Mouse (Mus musculus) liver, embryonic 11.5 days (tissue): ENCODE results near the gene Gm4559. TPM values are rescaled to one million over a fixed set of nuclear protein-coding genes. Genes with fewer than 3 reads are reported as not detected.
"Not testable (repeated sequence)": the region's sequence is repeated elsewhere in the genome, so short reads cannot be mapped to it uniquely, and the experiment has no call there.

ENCODE experiments used
- ATAC-seq: fragments of 200-750 bp; cut with Nextera tagmentation; replicated peaks from 2 replicates; pipeline ENCODE4 v1.8.0; 2017; ENCODE audit warnings: moderate number of reproducible peaks, mild to moderate bottlenecking, moderate TSS enrichment, moderate library complexity; ENCODE audit not compliant: low FRiP score
- DNase-seq: peaks from one replicate; pipeline ENCODE4 v3.0.0-alpha.2; 2017; ENCODE audit warnings: low spot score
- H3K27ac ChIP-seq: fragments of 300-500 bp; sonication (generic); 2 replicates; pipeline ENCODE4 v1.5.1; 2014; ENCODE audit warnings: mild to moderate bottlenecking, low read depth, low read length, control low read depth
- H3K27me3 ChIP-seq: fragments of 300-500 bp; sonication (generic); replicated peaks from 2 replicates; pipeline ENCODE4 v1.6.1; 2014; ENCODE audit warnings: low read length, mixed read lengths; ENCODE audit not compliant: control insufficient read depth, insufficient read depth
- H3K36me3 ChIP-seq: fragments of 300-500 bp; sonication (generic); 2 replicates; pipeline ENCODE4 v1.6.1; 2014; ENCODE audit warnings: mild to moderate bottlenecking, low read length, moderate library complexity, mixed read lengths; ENCODE audit not compliant: control insufficient read depth, insufficient read depth
- H3K4me1 ChIP-seq: fragments of 300-500 bp; sonication (generic); replicated peaks from 2 replicates; pipeline ENCODE4 v1.6.1; 2014; ENCODE audit warnings: low read length, mixed read lengths; ENCODE audit not compliant: control insufficient read depth, insufficient read depth
- H3K4me2 ChIP-seq: fragments of 300-500 bp; sonication (generic); 2 replicates; pipeline ENCODE4 v1.6.1; 2014; ENCODE audit warnings: mild to moderate bottlenecking, control low read depth, moderate library complexity
- H3K4me3 ChIP-seq: fragments of 300-500 bp; sonication (generic); 2 replicates; pipeline ENCODE4 v1.5.1; 2014; ENCODE audit warnings: low read depth, low read length, control low read depth
- H3K9ac ChIP-seq: fragments of 300-500 bp; sonication (generic); 2 replicates; pipeline ENCODE4 v1.6.1; 2014; ENCODE audit warnings: low read depth, low read length, control low read depth
- H3K9me3 ChIP-seq: fragments of 300-500 bp; sonication (generic); 2 replicates; pipeline ENCODE4 v1.6.1; 2016; ENCODE audit warnings: low read length, inconsistent platforms, mixed read lengths; ENCODE audit not compliant: control insufficient read depth
- WGBS: fragments of 180-500 bp; shearing (Covaris S2); extraction: QIAGEN DNeasy Blood & Tissue Kit; methylation state at CpG from one replicate; pipeline ENCODE4 v1.1.7; 2014; 5-methylcytosine and 5-hydroxymethylcytosine counted together
- polyA plus RNA-seq: library from polyadenylated mRNA; unstranded; fragments of >200 nt; fragmentation: Nextera tagmentation; extraction: Ambion mirVana; gene quantifications from 2 replicates; pipeline ENCODE4 v1.2.1, GENCODE M21; 2014

Gene Gm4559
- polyA plus RNA-seq, 1 experiment from 2014 or later: not detected

DNA sequence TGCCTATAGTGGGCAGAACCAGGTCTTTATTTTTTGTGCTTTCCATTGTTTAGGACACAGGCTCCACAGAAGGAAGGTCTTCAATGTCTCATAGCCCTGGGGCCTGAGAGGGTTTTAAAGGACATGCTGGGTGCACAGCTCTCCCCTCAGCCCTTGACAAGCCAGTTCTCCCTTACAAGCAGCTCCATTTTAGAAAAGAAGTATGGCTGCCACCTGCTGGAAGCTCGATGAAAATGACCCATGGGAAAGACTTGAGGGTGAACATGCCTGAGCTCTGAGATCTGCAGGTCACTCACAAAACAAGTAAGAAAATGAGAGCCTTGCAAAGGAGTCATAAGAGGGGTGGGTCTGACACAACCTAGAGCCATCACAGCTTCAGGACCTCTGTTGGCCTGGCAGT lies 24.3 kb downstream of the Gm4559 start:
- Histone ChIP-seq H3K4me3 (no peak overlapping the region), H3K4me1 (no peaks in the 10 kb centered on the region), H3K27ac (no peak overlapping the region), H3K9ac (no peak overlapping the region), H3K4me2 (no peak overlapping the region), H3K27me3 (no peaks in the 10 kb centered on the region; the same call in 1 of the 2 replicates), H3K36me3 (no peaks in the 10 kb centered on the region), H3K9me3 (no peaks in the 10 kb centered on the region)
- WGBS: 0% methylated on average over 1 of the region's 1 CpGs
- ATAC-seq (no peak), DNase-seq (no peak)

DNA sequence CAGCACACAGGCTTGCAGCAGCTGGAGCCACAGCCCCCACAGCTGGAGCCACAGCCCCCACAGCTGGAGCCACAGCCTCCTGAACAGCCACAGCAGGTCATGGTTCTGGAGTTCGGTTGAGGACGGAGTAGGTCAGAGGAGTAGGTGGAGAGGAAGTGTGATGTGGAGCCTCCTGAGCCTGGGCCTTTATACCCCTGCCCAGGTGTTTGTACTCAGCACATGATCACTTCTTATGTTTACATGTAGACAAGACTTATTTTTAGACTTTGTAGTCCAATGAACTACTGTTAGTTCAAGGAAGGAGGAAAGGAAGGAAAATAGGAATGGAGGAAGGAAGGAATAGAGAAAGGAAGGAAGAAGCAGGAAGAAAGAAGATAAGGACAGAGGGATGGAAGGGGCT lies 33.2 kb downstream of the Gm4559 start, which contains the start of gene Gm40460:
TSS of gene Gm40460 (minus strand) at position 101 of the 400 bp plus-strand sequence.
- Histone ChIP-seq H3K4me3 (no peak within 1 kb of the TSS), H3K9me3 (0 out of 2 replicates have a peak, but pooled peaks cover 3% of the 10 kb centered on the region), H3K4me2 (no peak within 1 kb of the TSS), H3K27ac (no peak within 1 kb of the TSS), H3K4me1 (no peaks in the 10 kb centered on the region), H3K36me3 (no peaks in the 10 kb centered on the region), H3K9ac (no peak within 1 kb of the TSS), H3K27me3 (no peaks in the 10 kb centered on the region)
- WGBS: 46% methylated on average over 2 of the region's 2 CpGs
- ATAC-seq (no peak), DNase-seq (no peak)

DNA sequence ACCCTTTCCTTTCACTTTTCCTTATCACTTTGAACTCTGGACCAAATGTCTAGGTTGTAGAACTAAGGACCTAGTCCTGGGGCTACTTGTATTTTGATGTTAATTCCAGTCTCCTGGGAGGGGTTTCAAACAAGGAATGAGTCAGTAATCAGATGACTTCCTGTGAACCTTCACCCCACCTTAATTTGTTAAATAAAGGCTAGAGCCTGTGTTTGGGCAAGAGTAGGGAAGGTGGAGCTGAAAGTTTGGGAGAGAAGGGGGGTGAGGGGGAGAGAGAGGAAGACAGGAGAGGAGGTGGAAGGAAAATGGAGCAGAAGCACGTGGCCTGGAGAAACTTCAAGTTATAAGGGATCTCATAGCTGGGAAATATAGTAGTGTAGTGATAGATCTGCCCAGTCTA lies 42.6 kb downstream of the Gm4559 start:
- no peak for ATAC-seq
- no peak overlapping the region for H3K9ac ChIP-seq
- H3K4me1 ChIP-seq: no peaks in the 10 kb centered on the region
- H3K9me3 ChIP-seq: 0 out of 2 replicates have a peak, but pooled peaks cover 2% of the 10 kb centered on the region
- H3K27me3 ChIP-seq: no peaks in the 10 kb centered on the region
- no peak overlapping the region for H3K27ac ChIP-seq
- H3K4me2 ChIP-seq: no peak overlapping the region
- H3K36me3 ChIP-seq: no peaks in the 10 kb centered on the region
- 25% methylated on average over 1 of the region's 1 CpGs for WGBS
- H3K4me3 ChIP-seq: no peak overlapping the region
- no peak for DNase-seq

DNA sequence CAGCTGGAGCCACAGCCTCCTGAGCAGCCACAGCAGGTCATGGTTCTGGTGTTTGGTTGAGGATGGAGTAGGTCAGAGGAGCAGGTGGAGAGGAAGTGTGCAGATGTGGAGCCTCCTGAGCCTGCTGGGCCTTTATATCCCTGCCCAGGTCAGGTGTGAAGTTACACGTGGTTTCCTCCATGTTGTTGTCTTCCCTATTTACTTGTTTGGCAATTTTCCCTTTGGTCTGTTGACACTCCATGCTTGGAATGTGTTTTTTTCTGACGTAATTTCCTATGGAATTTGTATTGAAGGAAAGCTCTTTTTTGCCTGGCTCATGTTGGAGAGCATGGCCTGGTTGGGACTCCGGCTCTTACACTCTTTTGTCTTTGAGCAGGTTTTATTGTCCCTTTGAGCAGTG lies 44.3 kb downstream of the Gm4559 start, which contains the start of gene Krtap5-5:
TSS of gene Krtap5-5 (minus strand) at position 101 of the 400 bp plus-strand sequence.
- DNase-seq, H3K36me3 ChIP-seq, H3K9ac ChIP-seq, H3K4me3 ChIP-seq, H3K27ac ChIP-seq, H3K4me2 ChIP-seq, H3K9me3 ChIP-seq, H3K27me3 ChIP-seq, ATAC-seq, H3K4me1 ChIP-seq: not testable (repeated sequence)
- 43% methylated on average over 3 of the region's 3 CpGs for WGBS

DNA sequence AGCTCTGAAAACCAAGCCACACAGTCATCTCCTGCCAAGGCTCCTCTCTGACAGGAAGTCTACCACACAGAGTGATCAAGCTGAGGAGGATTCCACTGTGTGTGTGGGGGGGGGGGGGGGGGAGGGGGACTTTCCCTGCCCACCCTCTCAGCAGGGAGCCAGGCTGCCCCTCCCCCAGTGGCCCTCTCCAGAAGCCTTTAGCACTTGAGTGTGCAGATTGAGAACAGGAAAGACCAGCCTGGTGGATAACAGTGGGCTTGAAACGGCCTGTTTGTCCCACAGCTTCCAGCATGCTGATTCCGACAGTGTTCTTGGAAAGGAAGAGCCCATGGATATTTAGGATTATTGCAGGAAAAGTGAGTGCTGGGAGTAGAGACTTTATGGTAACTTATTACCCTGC lies 49.6 kb downstream of the Gm4559 start:
- Histone ChIP-seq H3K4me2 (no peak overlapping the region), H3K4me1 (no peaks in the 10 kb centered on the region), H3K36me3 (no peaks in the 10 kb centered on the region), H3K27me3 (no peaks in the 10 kb centered on the region), H3K9me3 (no peaks in the 10 kb centered on the region), H3K27ac (no peak overlapping the region), H3K9ac (no peak overlapping the region), H3K4me3 (no peak overlapping the region)
- no peak for ATAC-seq
- DNase-seq: no peak
- WGBS: 42% methylated on average over 2 of the region's 2 CpGs

Other genes with a start within 250 kb of the Gm4559 start
- gene Mob2, start 213.3 kb downstream of the Gm4559 start, polyA plus RNA-seq: 63.1 and 67.1 TPM in 2 replicates
- 2.5 and 2.6 TPM in 2 replicates for gene Dusp8, start 178.5 kb downstream of the Gm4559 start, polyA plus RNA-seq
- gene Gm45618, start 153.6 kb downstream of the Gm4559 start, polyA plus RNA-seq: not detected in 2 replicates
- gene Gm39115, start 138.3 kb downstream of the Gm4559 start, polyA plus RNA-seq: not detected in 2 replicates
- gene Gm45337, start 129.8 kb downstream of the Gm4559 start, polyA plus RNA-seq: not detected in 2 replicates
- gene Gm29735, start 117.2 kb downstream of the Gm4559 start, polyA plus RNA-seq: not detected in 2 replicates
- gene Gm4553, start 108.6 kb downstream of the Gm4559 start, polyA plus RNA-seq: not detected in 2 replicates
- gene Krtap5-2, start 98.4 kb downstream of the Gm4559 start, polyA plus RNA-seq: not detected in 2 replicates
- not detected in 2 replicates for gene Gm10153, start 84.0 kb downstream of the Gm4559 start, polyA plus RNA-seq
- not detected in 2 replicates for gene Krtap5-3, start 73.0 kb downstream of the Gm4559 start, polyA plus RNA-seq
- not detected in 2 replicates for gene Gm7579, start 62.5 kb downstream of the Gm4559 start, polyA plus RNA-seq
- gene Krtap5-5, start 44.4 kb downstream of the Gm4559 start, polyA plus RNA-seq: not detected in 2 replicates
- gene Gm40460, start 33.3 kb downstream of the Gm4559 start, polyA plus RNA-seq: not detected in 2 replicates
- gene Gm2431, start 16.0 kb downstream of the Gm4559 start, polyA plus RNA-seq: not detected in 2 replicates
- not detected in 2 replicates for gene Krtap5-1, start 22.8 kb upstream of the Gm4559 start, polyA plus RNA-seq
- not detected in 2 replicates for gene Krtap5-4, start 29.2 kb upstream of the Gm4559 start, polyA plus RNA-seq
- 1.8 and 2.4 TPM in 2 replicates for gene Ifitm10, start 99.4 kb upstream of the Gm4559 start, polyA plus RNA-seq
- not detected in 2 replicates for gene Gm49369, start 108.3 kb upstream of the Gm4559 start, polyA plus RNA-seq
- 316 and 340 TPM in 2 replicates for gene Ctsd, start 113.7 kb upstream of the Gm4559 start, polyA plus RNA-seq
- 0.41 and 0.42 TPM in 2 replicates for gene Syt8, start 160.5 kb upstream of the Gm4559 start, polyA plus RNA-seq
- gene Tnni2, start 167.4 kb upstream of the Gm4559 start, polyA plus RNA-seq: 1.9 and 3.7 TPM in 2 replicates
- 19.2 and 20.7 TPM in 2 replicates for gene Lsp1, start 186.4 kb upstream of the Gm4559 start, polyA plus RNA-seq
- 1.5 and 2.4 TPM in 2 replicates for gene Tnnt3, start 224.5 kb upstream of the Gm4559 start, polyA plus RNA-seq